Mouse (Mus musculus): ENCODE measurements around the gene Gipc1.

Gene Gipc1

DNA sequence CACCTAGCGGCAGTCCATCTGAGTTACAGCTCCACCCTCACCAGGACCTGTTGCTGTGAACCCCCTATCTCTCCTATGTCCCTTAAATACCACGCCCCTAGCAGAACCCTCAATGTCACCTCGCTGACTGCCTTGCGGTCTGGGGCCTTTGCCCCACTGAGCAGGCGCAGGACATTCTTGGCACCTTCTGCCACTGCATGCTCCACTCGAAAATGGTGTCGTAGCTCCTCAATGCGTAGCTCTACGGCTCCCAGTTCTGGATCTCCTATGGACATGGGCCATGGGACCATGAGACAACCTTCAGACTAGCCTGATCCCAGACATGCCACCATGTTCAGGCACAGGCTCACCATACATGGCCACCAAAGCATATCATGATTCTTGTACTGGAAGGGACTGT, 32.0 kb downstream of the Gipc1 start:
- no peak for DNase-seq

DNA sequence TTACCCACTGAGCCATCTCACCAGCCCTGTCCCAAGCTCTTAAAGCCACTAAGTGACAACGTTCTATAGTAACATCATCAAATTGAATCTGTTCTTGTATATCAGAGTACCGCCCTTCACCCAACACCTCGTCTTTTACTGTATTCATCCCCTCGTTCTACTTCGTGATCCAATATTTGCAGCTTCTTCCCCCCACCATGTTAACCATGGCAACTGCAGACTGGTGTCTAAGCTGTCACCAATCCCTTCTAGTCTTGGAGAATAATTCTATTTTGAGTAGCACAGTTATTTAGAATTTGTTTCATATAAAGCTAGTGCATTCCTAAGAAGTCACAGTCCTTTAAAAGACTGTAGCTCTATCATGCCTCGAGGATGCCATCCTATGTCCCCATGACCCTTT, 36.8 kb downstream of the Gipc1 start:
- no peak for DNase-seq

DNA sequence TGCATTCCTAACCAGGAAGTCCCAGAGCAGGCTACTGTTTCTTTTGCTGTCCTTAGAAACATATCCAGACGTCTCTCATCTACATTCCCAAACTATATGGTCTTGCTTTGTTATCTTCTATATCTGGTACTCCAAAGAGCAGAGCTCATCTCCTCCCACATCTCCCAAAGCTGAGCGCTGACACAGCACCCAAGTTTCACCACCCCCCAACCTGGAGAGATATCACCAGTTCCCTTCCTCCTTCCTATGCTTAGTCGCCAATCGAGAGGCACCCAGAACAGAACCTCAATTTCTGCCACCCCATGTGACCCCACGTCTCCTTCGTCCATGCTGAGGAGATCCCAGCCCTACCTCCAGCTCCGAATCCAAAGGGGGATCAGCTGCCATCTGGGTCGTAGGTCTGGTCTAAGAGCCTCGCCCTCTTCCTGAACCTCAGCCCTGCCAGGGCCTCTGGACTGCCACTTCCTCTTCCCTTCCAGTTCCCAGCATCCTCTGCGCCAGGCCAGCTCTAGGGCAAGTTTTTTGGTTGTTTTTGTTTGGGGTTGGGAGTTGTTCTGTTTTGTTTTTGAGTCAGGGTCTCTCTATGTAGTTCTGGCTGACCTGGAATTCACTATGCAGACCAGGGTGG, 41.2 kb downstream of the Gipc1 start:
- DNase-seq, result no peak

DNA sequence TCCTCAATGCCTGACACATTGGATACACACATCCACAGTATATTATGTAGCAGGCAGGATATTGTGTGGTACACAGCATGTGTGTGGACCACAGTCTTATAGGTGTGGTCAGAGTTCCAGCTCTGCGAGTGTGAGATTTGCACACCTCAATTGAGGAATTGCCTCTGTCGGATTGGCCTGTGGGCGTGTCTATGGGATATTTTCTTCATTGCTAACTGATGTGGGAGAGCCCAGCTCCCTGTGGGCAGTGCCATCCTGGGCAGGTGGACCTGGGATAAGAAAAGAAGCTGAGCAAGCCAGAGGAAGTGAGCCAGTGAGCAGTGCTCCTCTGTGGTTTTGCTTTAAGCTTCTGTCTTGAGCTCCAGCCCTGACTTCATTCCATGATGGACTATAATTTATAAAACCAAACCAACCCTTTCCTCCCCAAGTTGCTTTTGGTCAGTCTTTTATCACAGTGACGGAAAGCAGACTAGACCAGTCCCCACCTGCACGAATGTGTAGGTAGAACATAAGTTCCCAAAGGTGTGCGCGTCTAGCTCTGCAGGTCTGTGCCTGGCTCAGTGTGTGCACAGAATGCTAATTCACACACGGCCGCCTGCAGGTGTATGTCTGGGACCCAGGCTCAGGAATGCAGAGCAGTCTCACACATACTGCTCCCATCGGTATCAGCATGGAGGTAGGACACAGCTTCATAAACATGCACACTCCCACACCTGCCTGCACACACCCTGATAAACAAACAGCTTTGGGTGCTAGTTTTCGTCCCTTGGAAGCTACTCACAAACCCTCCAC, 42.1 kb downstream of the Gipc1 start:
- no peak for DNase-seq

DNA sequence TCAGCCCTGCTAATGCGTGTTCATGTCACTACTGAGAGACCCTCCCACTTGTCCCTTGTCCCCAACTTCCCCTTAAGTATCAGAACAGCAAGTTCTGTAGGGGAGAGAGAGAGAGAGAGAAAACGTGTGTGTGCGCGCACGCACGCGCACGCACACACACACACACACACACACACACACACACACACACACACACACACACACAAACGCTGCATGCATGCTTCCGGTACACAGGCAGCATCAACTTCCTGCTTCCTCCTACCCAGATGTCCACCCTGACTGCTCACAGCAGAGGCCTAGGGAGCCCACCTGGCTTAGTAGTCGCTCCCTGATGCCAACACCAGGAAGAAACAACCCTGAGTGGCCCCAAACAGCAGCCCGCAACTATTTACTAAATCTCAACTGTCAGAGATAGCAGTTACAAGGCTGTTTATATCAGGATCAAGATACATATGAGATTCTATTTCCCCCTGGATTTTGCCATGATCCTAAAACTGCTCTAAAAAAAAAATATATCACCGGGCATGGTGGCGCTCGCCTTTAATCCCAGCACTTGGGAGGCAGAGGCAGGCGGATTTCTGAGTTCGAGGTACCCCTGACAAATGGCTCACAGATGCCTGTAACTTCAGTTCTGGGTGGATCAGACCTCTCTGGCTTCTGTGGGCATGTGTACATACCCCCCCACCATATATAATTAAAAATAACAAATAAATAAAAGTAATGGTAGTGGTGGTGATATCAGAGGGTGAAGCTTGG, 43.1 kb downstream of the Gipc1 start:
- DNase-seq, result no peak

DNA sequence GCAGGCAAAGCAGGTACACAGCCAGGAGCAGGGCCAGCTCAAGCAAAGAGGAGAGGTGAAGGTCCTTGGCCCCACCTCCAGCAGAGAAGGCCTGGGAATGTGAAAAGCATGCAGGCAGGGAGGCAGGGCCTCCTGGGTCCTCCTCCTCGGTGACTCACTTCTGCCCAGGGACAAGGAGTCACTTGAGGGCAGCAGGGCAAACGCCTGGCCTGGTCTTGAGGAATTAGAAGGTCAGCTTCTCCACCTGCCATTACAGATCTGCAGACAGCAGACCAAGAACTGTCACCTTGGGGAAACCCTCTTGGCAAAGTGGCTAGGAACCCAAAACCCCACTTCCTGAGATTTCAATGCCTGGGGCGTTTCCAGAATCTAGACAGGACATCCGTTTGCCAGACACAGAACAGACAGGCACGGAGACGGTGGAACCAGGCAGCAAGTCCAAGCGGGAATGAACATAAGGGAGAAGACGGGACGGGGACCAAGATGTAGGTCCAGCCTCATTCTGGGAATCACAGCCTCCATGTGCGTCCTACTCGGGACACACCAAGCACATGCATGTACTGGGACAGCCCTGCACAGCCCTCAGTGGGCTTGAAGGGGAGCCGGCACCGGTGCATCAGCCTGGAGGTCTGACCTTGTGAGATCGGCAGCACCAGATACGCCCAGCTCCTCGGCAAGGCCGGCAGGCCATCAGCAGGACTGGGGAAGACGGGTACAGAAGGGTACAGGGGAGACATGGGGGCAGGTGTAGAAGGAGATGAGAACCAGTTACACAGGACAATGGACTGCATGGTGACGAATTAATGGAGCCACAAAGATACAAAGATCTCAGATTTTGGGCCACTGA, 45.1 kb downstream of the Gipc1 start:
- peak; percentile 33 for DNase-seq

DNA sequence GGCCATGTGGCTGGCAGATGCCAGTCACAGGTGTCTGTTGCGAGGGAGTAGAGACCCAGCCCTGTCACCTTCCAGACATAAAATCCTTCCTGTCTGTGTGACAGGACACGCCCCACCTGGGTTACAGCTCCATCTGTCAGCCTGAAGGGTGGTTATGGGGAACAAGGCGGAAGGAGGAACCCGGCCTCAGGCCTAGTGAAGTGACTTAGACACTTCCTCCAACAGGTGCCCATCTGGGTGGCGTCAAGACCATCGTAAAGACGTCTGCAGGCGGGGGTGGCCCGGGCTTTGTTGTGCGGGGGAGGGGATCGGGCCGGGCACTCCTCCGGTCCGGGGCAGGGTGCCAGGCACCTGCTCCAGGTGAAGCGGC, 45.8 kb downstream of the Gipc1 start:
- DNase-seq, result peak; percentile 75

DNA sequence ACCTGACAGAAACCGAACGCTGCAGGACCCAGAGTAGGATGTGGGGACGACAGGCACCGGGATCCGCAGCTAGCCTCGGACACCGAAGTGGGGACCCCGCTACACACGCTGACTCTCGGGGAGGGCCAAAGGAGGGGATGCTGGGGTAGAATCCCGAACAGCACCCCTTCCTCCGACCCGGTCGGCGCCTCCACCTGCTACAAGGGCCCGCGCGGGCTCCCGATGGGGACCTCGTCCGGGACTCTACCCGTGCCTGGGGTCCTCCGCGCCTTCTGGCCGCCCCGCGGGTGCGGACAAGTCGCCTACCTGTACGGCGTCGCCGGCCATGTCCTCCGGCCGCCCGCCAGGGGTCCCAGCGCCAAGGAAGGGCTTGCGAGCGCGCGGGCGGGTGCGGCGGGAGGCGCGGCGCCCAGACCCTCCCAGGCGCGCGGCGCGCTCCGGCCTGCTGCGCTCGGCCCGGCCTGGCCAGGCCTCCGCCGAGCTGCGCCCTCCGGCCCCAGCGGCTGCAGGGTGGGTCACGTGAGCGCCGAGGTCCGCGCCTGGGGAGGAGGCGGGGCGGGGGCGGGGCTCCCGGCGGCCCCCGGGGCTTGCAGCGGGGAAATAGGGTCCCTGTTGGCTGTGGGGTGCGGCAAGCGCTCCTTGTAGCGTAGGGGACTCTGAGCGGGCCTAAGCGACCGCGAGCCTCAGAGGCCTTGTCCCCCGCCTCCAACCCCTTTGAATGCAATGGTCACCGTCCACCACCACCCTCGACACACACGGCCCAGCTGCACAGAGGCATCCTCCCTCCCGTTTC, 46.4 kb downstream of the Gipc1 start, which contains the start of gene Pkn1:
Gene Pkn1 (minus strand): TSS at position 519 of the 793 bp plus-strand sequence.
- peak; percentile 64 for DNase-seq

DNA sequence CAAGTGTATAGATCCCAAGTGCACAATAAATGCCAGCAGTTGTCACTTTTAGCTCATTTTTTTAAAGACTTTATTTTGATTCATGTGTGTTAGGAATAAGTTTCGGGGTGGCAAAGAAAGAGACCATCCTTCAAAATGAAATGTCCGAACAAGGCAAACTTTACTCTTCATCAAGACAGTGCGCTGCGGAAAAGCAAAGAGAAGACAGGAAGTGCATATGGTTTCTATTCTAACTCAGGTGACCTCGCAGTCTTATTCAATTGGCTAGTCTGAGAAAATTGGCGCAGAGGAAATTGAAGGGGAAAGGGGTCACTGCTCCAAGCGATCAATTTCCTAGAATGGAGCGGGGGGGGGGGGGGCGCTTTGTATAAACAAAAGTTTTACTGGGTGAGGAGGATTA, 47.1 kb downstream of the Gipc1 start:
- DNase-seq, result peak; percentile 41

DNA sequence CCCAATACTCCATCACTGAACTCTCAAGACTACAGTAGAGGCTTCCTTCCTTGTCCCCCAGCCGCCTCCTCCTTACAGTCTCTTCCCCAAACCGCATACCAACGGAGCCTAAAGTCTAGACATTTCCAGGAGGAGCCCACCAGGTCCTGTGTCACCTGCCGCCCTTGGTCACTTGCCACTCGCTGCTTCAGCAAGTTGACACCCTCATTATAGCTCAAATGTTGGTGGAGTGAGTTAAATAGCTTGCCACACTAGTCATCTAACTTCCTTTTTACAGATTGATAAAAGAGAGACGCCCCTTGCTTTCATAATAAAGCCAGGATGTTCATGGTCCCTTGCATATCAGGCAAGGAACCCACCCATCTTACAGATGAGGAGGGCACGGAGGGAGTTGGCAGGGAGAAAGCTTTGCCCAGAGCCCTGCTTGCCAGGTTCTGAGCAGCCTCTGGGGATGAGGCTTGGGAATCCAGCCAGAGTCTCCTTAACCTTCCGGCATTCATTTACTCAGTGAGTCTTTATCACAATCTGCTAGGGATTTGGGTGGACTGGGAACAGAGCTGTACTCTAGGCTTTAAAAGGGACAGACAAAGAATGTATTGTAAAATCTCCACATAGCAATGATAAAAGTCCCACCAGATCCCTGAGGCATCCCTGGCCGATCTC, 48.1 kb downstream of the Gipc1 start:
- peak; percentile 24 for DNase-seq

DNA sequence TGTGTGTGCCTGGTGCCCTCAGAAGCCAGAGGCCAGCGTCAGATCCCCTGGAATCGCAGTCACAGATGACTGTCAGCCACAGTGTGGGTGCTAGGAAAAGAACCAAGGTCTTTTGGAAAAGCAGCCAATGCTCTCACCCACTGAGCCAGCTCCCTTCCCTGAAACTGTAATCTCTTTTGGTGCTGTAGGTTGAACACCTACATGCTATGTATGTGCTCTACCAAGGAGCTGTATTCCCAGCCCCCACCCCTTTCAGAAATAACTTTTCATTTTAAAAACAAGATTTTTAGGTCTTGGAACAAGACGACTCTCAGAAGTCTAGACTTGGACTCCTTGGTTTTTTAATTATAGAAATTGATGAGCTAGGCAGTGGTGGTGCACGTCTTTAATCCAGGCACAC, 50.9 kb downstream of the Gipc1 start:
- DNase-seq, result no peak

DNA sequence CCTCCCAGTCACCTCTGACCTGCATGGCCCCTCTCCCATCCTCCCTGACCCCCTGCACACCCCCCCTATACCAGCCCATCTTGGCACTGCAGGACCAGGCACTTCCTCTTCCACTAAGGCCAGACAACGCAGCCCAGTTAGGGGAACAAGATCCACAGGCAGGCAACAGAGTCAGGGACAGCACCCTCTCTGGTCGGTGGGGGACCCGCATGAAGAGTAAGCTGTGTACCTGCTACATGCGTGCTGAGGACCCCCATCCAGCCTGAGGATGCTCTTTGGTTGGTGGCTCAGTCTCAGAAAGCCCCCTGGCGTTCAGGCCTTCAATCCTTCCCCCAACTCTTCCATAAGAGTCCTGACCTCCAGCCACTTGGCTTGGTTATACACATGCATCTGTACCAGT, 53.9 kb downstream of the Gipc1 start:
- DNase-seq, result no peak

DNA sequence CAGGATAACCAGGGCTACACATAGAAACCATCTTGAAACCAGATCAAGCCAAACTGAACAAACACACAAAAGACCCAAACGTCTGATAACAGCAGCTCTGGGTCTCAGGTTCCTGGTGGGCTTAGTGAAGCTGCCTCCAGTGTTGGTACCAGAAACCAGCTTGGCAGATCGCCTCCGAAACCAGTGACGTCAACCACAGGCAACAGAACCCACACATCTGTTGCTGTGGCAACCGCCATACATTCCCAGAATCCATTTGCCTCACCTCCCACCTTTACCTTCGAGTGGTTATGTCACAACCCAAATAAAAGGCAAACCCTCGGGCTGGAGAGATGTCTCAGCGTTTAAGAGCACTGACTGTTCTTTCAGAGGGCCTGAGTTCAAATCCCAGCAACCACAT, 55.1 kb downstream of the Gipc1 start:
- DNase-seq, result no peak

All from cerebellum, adult 9-10 months (tissue).